Mouse (Mus musculus) lung, adult 10 weeks (tissue): ENCODE measurements around the gene Naa20. TPM values are rescaled to one million over a fixed set of nuclear protein-coding genes. Genes with fewer than 3 reads are reported as not detected.

Experiments
- polyA plus RNA-seq: library from polyadenylated mRNA; stranded (reverse); fragments of 350-450 nt; fragmentation: Illumina TruSeq; extraction: RNeasy Lipid Tissue Mini Kit (QIAGEN cat#74804); gene quantifications from one replicate; pipeline ENCODE4 v1.2.3, GENCODE M21; 2014; ENCODE audit warnings: low read depth, low replicate concordance; ENCODE audit not compliant: insufficient read depth

The Naa20 gene
- polyA plus RNA-seq: 59.2 TPM

DNA sequence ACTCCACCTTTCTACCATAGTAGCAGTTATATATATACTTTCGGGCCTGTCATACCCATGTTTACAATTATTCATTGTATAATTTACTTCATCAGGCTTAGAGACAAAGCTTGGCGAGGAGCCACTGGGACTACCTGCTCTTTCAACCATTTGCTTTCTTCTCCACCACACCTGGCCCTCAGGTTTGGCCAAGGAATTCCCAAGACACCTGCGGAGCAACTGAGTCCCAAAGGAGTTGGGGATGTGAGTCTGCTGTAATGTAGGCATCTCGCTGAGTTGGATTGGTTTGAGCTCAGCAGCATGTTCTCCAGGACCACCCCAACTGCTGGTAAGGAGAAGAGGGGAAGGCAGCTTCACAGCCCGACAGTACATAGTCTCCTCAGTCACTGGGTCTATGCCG, at the start of gene Naa20:
TSS of gene Naa20 (plus strand) at position 239 of the 400 bp plus-strand sequence.

DNA sequence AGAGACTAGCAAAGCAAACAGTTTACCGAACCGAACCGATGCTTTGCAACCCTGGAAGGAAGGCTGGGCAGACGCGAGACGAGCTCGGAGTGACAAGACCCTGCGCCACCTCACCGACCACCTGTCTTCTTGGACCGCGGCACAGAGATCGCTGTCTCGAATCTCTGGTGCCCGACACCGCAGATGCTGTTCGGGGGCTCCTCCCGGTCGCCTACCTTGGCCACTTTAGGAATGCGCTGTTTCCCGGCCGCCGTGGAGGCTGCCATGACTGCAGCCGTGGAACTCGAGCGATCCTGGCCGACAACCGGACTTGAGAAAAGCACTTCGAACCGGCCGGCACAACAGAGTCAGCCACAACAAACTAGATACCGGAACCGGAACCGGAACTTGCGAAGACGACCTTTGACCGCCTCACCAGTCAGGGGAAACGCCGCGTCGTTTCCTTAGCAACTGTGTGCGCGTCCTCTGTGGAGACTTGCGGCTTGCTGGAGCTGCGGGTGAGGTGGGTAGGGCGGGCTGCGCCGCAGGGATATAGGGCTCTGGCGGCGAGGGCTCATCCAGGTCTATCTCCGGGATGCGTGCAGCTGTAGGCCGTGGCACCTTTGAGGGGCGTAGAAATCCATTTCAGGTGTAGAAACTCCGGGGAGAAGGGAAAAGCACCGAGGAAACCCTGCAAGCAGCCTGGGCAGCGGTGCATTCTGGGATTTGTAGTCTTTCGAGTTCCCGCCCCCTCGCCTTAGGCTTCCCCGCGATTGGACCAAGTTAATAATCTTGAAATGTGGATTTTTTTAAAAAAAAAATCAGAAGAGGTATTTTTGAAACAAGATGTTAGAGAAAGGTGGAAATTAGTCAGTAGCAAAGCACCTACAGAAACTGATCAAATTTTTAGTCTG, 32.7 kb downstream of the Naa20 start, which contains the start of the genes Cfap61 and Crnkl1:
TSS of gene Cfap61 (plus strand) at position 446 of the 893 bp plus-strand sequence.
TSS of gene Crnkl1 (minus strand) at position 676 of the 893 bp plus-strand sequence.

Other genes starting within 250 kb of the Naa20 start
- gene Rin2, start 226.9 kb upstream of the Naa20 start, polyA plus RNA-seq: 42.3 TPM
- gene Cfap61, start 32.7 kb downstream of the Naa20 start, polyA plus RNA-seq: 4.2 TPM
- 13.3 TPM for gene Crnkl1, start 32.9 kb downstream of the Naa20 start, polyA plus RNA-seq